8 mouse cellular contexts compared by ENCODE assay signal in genomic region chr11:68602200-68602931, GRCm38 (mm10). TPM values are rescaled to one million over a fixed set of nuclear protein-coding genes. Genes with fewer than 3 reads are reported as not detected.
DNase-seq lines count a peak whose midpoint lies in the region; ATAC-seq lines count a peak whose summit lies in the region.
"Had no signal": no experiment of that assay in that cellular context is flagged by ENCODE, and none has a peak within 500 bp of the region (broad histone marks: within the 10 kb centered on the region; RNA-seq: fewer than 3 reads in every experiment).

No protein-coding gene starts in this region.

- peaks cover 18% of the 10 kb centered on the region for H3K4me1 ChIP-seq in midbrain, embryonic 12.5 days
- H3K4me1 ChIP-seq in midbrain, embryonic 13.5 days (replicated peaks) = peaks cover 17% of the 10 kb centered on the region
- H3K4me1 ChIP-seq in heart, embryonic 10.5 days = peaks cover 33% of the 10 kb centered on the region
- H3K4me1 ChIP-seq in stomach, embryonic 16.5 days (ENCODE audit: control insufficient read depth, insufficient read depth, low read length) = peaks cover 28% of the 10 kb centered on the region

- H3K36me3 ChIP-seq in midbrain, embryonic 12.5 days = no peaks in the 10 kb centered on the region
- no peaks in the 10 kb centered on the region for H3K36me3 ChIP-seq in midbrain, embryonic 13.5 days
- no peaks in the 10 kb centered on the region for H3K36me3 ChIP-seq in heart, embryonic 10.5 days
- H3K36me3 ChIP-seq in stomach, embryonic 16.5 days (ENCODE audit: control insufficient read depth, insufficient read depth, low read length) = no peaks in the 10 kb centered on the region

- ATAC-seq in midbrain, embryonic 12.5 days (ENCODE audit: low FRiP score, low read depth) = no peak
- no peak; the same call in 1 of the 2 replicates for ATAC-seq in midbrain, embryonic 13.5 days
- peak; percentile 14; the same call in 1 of the 2 replicates for ATAC-seq in stomach, embryonic 16.5 days (ENCODE audit: insufficient read depth, low FRiP score)

- no peaks in the 10 kb centered on the region for H3K9me3 ChIP-seq in midbrain, embryonic 12.5 days
- no peaks in the 10 kb centered on the region for H3K9me3 ChIP-seq in midbrain, embryonic 13.5 days
- no peaks in the 10 kb centered on the region for H3K9me3 ChIP-seq in heart, embryonic 10.5 days
- no peaks in the 10 kb centered on the region for H3K9me3 ChIP-seq in stomach, embryonic 16.5 days (replicated peaks; ENCODE audit: control insufficient read depth, low read length)

- DNase-seq in heart, embryonic 10.5 days (ENCODE audit: low spot score) = peak; percentile 90
- peak; percentile 20 to 44 for DNase-seq in kidney, postnatal 36 days
- no peak for DNase-seq in right cerebral cortex, postnatal 4 days
- DNase-seq in thymus, postnatal 25 days = no peak

- no peaks in the 10 kb centered on the region; the same call in 1 of the 2 replicates for H3K27me3 ChIP-seq in midbrain, embryonic 12.5 days
- no peaks in the 10 kb centered on the region for H3K27me3 ChIP-seq in midbrain, embryonic 13.5 days
- H3K27me3 ChIP-seq in heart, embryonic 10.5 days (ENCODE audit: insufficient read depth, poor library complexity, severe bottlenecking) = no peaks in the 10 kb centered on the region
- H3K27me3 ChIP-seq in stomach, embryonic 16.5 days (ENCODE audit: control insufficient read depth, insufficient read depth, low read length) = no peaks in the 10 kb centered on the region

- H3K4me2 ChIP-seq in midbrain, embryonic 12.5 days (replicated peaks) = no peak overlapping the region
- H3K4me2 ChIP-seq in midbrain, embryonic 13.5 days (replicated peaks) = no peak overlapping the region
- H3K4me2 ChIP-seq in stomach, embryonic 16.5 days (ENCODE audit: low read depth, low read length) = no peak overlapping the region

- WGBS in midbrain, embryonic 12.5 days = 20% methylated on average over 8 of the region's 8 CpGs
- WGBS in midbrain, embryonic 13.5 days = 16% methylated on average over 8 of the region's 8 CpGs
- 6% methylated on average over 8 of the region's 8 CpGs for WGBS in heart, embryonic 10.5 days
- 15% methylated on average over 8 of the region's 8 CpGs for WGBS in stomach, embryonic 16.5 days

- H3K4me3 ChIP-seq in midbrain, embryonic 12.5 days = no peak overlapping the region
- no peak overlapping the region for H3K4me3 ChIP-seq in midbrain, embryonic 13.5 days (replicated peaks)
- H3K4me3 ChIP-seq in heart, embryonic 10.5 days = peak overlapping the region; percentile 10
- no peak overlapping the region for H3K4me3 ChIP-seq in stomach, embryonic 16.5 days (replicated peaks; ENCODE audit: low read length)
- H3K4me3 ChIP-seq: erythroblast, embryonic 14.5 days had no signal

- peak overlapping the region; percentile 42 for H3K27ac ChIP-seq in midbrain, embryonic 12.5 days (replicated peaks)
- H3K27ac ChIP-seq in midbrain, embryonic 13.5 days = no peak overlapping the region
- peak overlapping the region; percentile 81 for H3K27ac ChIP-seq in heart, embryonic 10.5 days
- H3K27ac ChIP-seq in stomach, embryonic 16.5 days (ENCODE audit: low read length) = peak overlapping the region; percentile 95

- H3K9ac ChIP-seq in midbrain, embryonic 12.5 days (replicated peaks) = no peak overlapping the region
- H3K9ac ChIP-seq in midbrain, embryonic 13.5 days (replicated peaks) = no peak overlapping the region
- H3K9ac ChIP-seq in stomach, embryonic 16.5 days (ENCODE audit: low read length) = peak overlapping the region; percentile 29; the same call in 1 of the 2 replicates

RNA-seq across cellular contexts. Expression of gene Ccdc42, which starts 15.5 kb away (rescaled TPM):
- 0.87 and 1.0 TPM in 2 replicates for polyA plus RNA-seq in midbrain, embryonic 12.5 days (2016; fragmentation: Nextera tagmentation; extraction: Ambion mirVana)
- 0.15 and 0.36 TPM in 2 replicates for polyA plus RNA-seq in midbrain, embryonic 13.5 days (2015; fragmentation: Nextera tagmentation; extraction: Ambion mirVana)
- 0.80 and 1.5 TPM in 2 replicates for polyA plus RNA-seq in heart, embryonic 10.5 days (2016; fragmentation: Nextera tagmentation; extraction: Ambion mirVana)
- polyA plus RNA-seq in stomach, embryonic 16.5 days (2015; fragmentation: Nextera tagmentation; extraction: Ambion mirVana) = 0.41 and 0.49 TPM in 2 replicates
- polyA plus RNA-seq: erythroblast, embryonic 14.5 days had no signal

RNA-seq across cellular contexts. Expression of gene Mfsd6l, which starts 46.4 kb away (rescaled TPM):
- polyA plus RNA-seq in midbrain, embryonic 12.5 days (2016; fragmentation: Nextera tagmentation; extraction: Ambion mirVana) = not detected in 2 replicates
- not detected in 2 replicates for polyA plus RNA-seq in midbrain, embryonic 13.5 days (2015; fragmentation: Nextera tagmentation; extraction: Ambion mirVana)
- 0.06 and 0.16 TPM in 2 replicates for polyA plus RNA-seq in heart, embryonic 10.5 days (2016; fragmentation: Nextera tagmentation; extraction: Ambion mirVana)
- polyA plus RNA-seq in stomach, embryonic 16.5 days (2015; fragmentation: Nextera tagmentation; extraction: Ambion mirVana) = 2.0 and 2.8 TPM in 2 replicates
- polyA plus RNA-seq: erythroblast, embryonic 14.5 days had no signal

Comparison
In these comparisons a context has a peak if more than half of its experiments do, and no peak if none do; other contexts are left out.
1. DNase-seq: peak in heart, embryonic 10.5 days (single experiment) and kidney, postnatal 36 days (2 of 2); none in right cerebral cortex, postnatal 4 days (single experiment) and thymus, postnatal 25 days (single experiment).